9 mouse cellular contexts compared by ENCODE assay signal in the genomic region with DNA sequence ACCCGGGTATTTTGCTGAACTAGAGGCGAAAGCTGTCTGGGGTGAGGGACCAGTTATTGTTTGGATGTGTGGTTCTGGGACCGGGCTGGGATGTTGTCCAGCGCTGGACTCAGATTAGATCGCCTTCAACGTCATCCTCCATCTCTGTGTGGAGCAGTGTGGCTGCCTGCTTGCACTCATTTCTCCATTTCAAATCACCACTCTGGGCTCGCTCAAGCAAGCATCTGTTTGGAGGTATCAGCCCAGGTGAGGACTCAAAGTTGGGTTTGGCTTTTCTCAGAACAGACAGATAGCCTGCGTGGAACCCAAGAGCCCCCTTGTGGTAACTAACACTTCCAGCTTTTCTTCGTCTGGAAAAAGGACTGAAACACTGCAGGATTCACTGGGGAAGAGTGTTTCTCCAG. TPM values are rescaled to one million over a fixed set of nuclear protein-coding genes. Genes with fewer than 3 reads are reported as not detected.
A peak's percentile ranks its signal among the peaks of the same experiment; 100 is the strongest.
DNase-seq lines count a peak whose midpoint lies in the region; ATAC-seq and TF ChIP-seq lines count a peak whose summit lies in the region.
"Had no signal": no experiment of that assay in that cellular context is flagged by ENCODE, and none has a peak within 500 bp of the region (broad histone marks: within the 10 kb centered on the region; RNA-seq: fewer than 3 reads in every experiment).

No protein-coding gene starts in this region.

- H3K9me3 ChIP-seq in forebrain, embryonic 15.5 days, result no peaks in the 10 kb centered on the region
- H3K9me3 ChIP-seq in neural tube, embryonic 12.5 days, result no peaks in the 10 kb centered on the region
- H3K9me3 ChIP-seq: stomach, embryonic 15.5 days had no signal

- peaks cover 6% of the 10 kb centered on the region for H3K4me1 ChIP-seq in testis, adult 2 months (ENCODE audit: control insufficient read depth, insufficient read depth, low read length)
- peaks cover 20% of the 10 kb centered on the region for H3K4me1 ChIP-seq in forebrain, embryonic 15.5 days
- H3K4me1 ChIP-seq in neural tube, embryonic 12.5 days, result peaks cover 4% of the 10 kb centered on the region; the same call in 1 of the 2 replicates
- H3K4me1 ChIP-seq: stomach, embryonic 15.5 days had no signal

- no peaks in the 10 kb centered on the region for H3K36me3 ChIP-seq in testis, adult 2 months (ENCODE audit: control insufficient read depth, insufficient read depth, low read length)
- H3K36me3 ChIP-seq in forebrain, embryonic 15.5 days, result no peaks in the 10 kb centered on the region
- H3K36me3 ChIP-seq in neural tube, embryonic 12.5 days, result no peaks in the 10 kb centered on the region
- H3K36me3 ChIP-seq: stomach, embryonic 15.5 days had no signal

- H3K4me3 ChIP-seq in testis, adult 2 months (ENCODE audit: control insufficient read depth, low read depth, low read length), result no peak overlapping the region
- no peak overlapping the region for H3K4me3 ChIP-seq in forebrain, embryonic 15.5 days
- no peak overlapping the region for H3K4me3 ChIP-seq in neural tube, embryonic 12.5 days
- H3K4me3 ChIP-seq: stomach, embryonic 15.5 days had no signal

- H3K27ac ChIP-seq in testis, adult 2 months (ENCODE audit: control insufficient read depth, insufficient read depth, low read depth, low read length), result no peak overlapping the region
- H3K27ac ChIP-seq in forebrain, embryonic 15.5 days (replicated peaks), result peak overlapping the region; percentile 82
- H3K27ac ChIP-seq in neural tube, embryonic 12.5 days, result no peak overlapping the region
- H3K27ac ChIP-seq: stomach, embryonic 15.5 days had no signal

- ATAC-seq in forebrain, embryonic 15.5 days (replicated peaks), result peak; percentile 72
- peak; percentile 41; the same call in 1 of the 2 replicates for ATAC-seq in neural tube, embryonic 12.5 days (ENCODE audit: low FRiP score, low read depth)
- ATAC-seq in erythroid progenitor cell, adult 5-6 weeks (replicated peaks; ENCODE audit: low FRiP score, poor library complexity, severe bottlenecking), result no peak

- no peak overlapping the region for H3K9ac ChIP-seq in forebrain, embryonic 15.5 days (replicated peaks)
- no peak overlapping the region for H3K9ac ChIP-seq in neural tube, embryonic 12.5 days
- H3K9ac ChIP-seq: stomach, embryonic 15.5 days had no signal

- TF ChIP-seq CTCF in testis, adult 2 months (IDR thresholded peaks at IDR 0.05; ENCODE audit: control insufficient read depth, insufficient read depth, insufficient replicate concordance, low read depth, low read length), result 0 out of 2 replicates have a peak, but pooled peaks have one; percentile 7
- peak; percentile 86 for TF ChIP-seq CTCF in brain, embryonic 14.5 days (IDR thresholded peaks at IDR 0.05; ENCODE audit: borderline replicate concordance, extremely low read depth, insufficient read depth, insufficient read length)

- WGBS in forebrain, embryonic 15.5 days, result 48% methylated on average over 9 of the region's 9 CpGs
- WGBS in neural tube, embryonic 12.5 days, result 53% methylated on average over 9 of the region's 9 CpGs

- TF ChIP-seq POLR2A in testis, adult 2 months (IDR thresholded peaks at IDR 0.05; ENCODE audit: control insufficient read depth, low read depth, low read length), result no peak
- TF ChIP-seq POLR2A in brain, embryonic 14.5 days (IDR thresholded peaks at IDR 0.05; ENCODE audit: borderline replicate concordance, extremely low read depth, insufficient read depth, insufficient read length, poor library complexity, severe bottlenecking), result no peak

- H3K27me3 ChIP-seq in testis, adult 2 months (ENCODE audit: control insufficient read depth, insufficient read depth, low read length), result no peaks in the 10 kb centered on the region
- H3K27me3 ChIP-seq in forebrain, embryonic 15.5 days, result no peaks in the 10 kb centered on the region
- no peaks in the 10 kb centered on the region for H3K27me3 ChIP-seq in neural tube, embryonic 12.5 days (replicated peaks)
- H3K27me3 ChIP-seq: stomach, embryonic 15.5 days had no signal

- intact Hi-C loops in left cerebral cortex, postnatal 36 days (cut with DNase I), result loop anchor here (1.0 to 5.0 kb wide), 3 partner anchors 110 to 200 kb away; no protein-coding TSS in a partner anchor

- no peak for DNase-seq in testis, postnatal 14 days (ENCODE audit: low spot score)
- DNase-seq in brain, embryonic 14.5 days (ENCODE audit: low read depth), result peak; percentile 91
- peak; percentile 44 for DNase-seq in hindlimb bud, embryonic 11.5 days (ENCODE audit: extremely low spot score, low read depth, low spot score)
- DNase-seq in left cerebral cortex, postnatal 36 days (ENCODE audit: low spot score in 2 of 2), result peak; percentile 54 to 66

- H3K4me2 ChIP-seq in forebrain, embryonic 15.5 days (replicated peaks), result no peak overlapping the region
- H3K4me2 ChIP-seq in neural tube, embryonic 12.5 days (replicated peaks), result no peak overlapping the region
- H3K4me2 ChIP-seq: stomach, embryonic 15.5 days had no signal

RNA-seq across cellular contexts. Expression of a gene that starts 33.5 kb away (rescaled TPM):
- polyA plus RNA-seq in testis, adult 2 months (2012; rRNA removed), result 1.7 TPM in 2 replicates
- polyA plus RNA-seq in brain, embryonic 14.5 days (2012; rRNA removed), result 12.2 and 13.8 TPM in 2 replicates
- 13.6 and 14.4 TPM in 2 replicates for polyA plus RNA-seq in forebrain, embryonic 15.5 days (2015; fragmentation: Nextera tagmentation; extraction: Ambion mirVana)
- 10 to 100 TPM; 22.2 to 22.8 TPM for total RNA-seq in left cerebral cortex, postnatal 36 days (2021)
- 16.2 and 18.3 TPM in 2 replicates for polyA plus RNA-seq in neural tube, embryonic 12.5 days (2016; fragmentation: Nextera tagmentation; extraction: Ambion mirVana)
- 7.6 and 8.0 TPM in 2 replicates for total RNA-seq in erythroid progenitor cell, adult 5-6 weeks (2015; ENCODE audit: low replicate concordance)
- 5.2 and 6.2 TPM in 2 replicates for total RNA-seq in erythroid progenitor cell, adult 5-6 weeks (2017; ENCODE audit: low replicate concordance)

RNA-seq across cellular contexts. Expression of a gene that starts 33.6 kb away (rescaled TPM):
- 2.5 and 2.7 TPM in 2 replicates for polyA plus RNA-seq in testis, adult 2 months (2012; rRNA removed)
- 8.4 and 8.5 TPM in 2 replicates for polyA plus RNA-seq in brain, embryonic 14.5 days (2012; rRNA removed)
- 15.2 and 16.5 TPM in 2 replicates for polyA plus RNA-seq in forebrain, embryonic 15.5 days (2015; fragmentation: Nextera tagmentation; extraction: Ambion mirVana)
- total RNA-seq in left cerebral cortex, postnatal 36 days (2021), result 1 to 10 TPM; 6.7 to 8.6 TPM
- 16.0 and 17.4 TPM in 2 replicates for polyA plus RNA-seq in neural tube, embryonic 12.5 days (2016; fragmentation: Nextera tagmentation; extraction: Ambion mirVana)
- 2.9 and 5.9 TPM in 2 replicates for total RNA-seq in erythroid progenitor cell, adult 5-6 weeks (2015; ENCODE audit: low replicate concordance)
- 3.0 and 5.7 TPM in 2 replicates for total RNA-seq in erythroid progenitor cell, adult 5-6 weeks (2017; ENCODE audit: low replicate concordance)
